Mouse (Mus musculus): ENCODE measurements at regions not wholly inside any gene's neighbourhood (a gene's known extent, or its start where the extent isn't known, plus 50 kb on each side); places are given as distances from the start of the nearest gene placed in this dataset.

GRCm38 (mm10) chr2:133883682-133884081 lies 331.7 kb downstream of the Bmp2 start:
- Histone ChIP-seq H3K36me3 (ENCODE audit: control insufficient read depth, insufficient read depth, low read length) (no peaks in the 10 kb centered on the region), H3K4me2 (no peak overlapping the region), H3K9ac (ENCODE audit: low read depth, low read length) (no peak overlapping the region), H3K4me3 (ENCODE audit: low read depth, low read length) (no peak overlapping the region), H3K27ac (ENCODE audit: low read depth, low read length) (no peak overlapping the region), H3K9me3 (replicated peaks; ENCODE audit: control insufficient read depth, low read length) (no peaks in the 10 kb centered on the region), H3K4me1 (ENCODE audit: control insufficient read depth, insufficient read depth, low read length) (no peaks in the 10 kb centered on the region), H3K27me3 (ENCODE audit: control insufficient read depth, insufficient read depth, low read length) (no peaks in the 10 kb centered on the region)
- no peak for ATAC-seq (replicated peaks; ENCODE audit: insufficient number of reproducible peaks, low FRiP score, low TSS enrichment)

GRCm38 (mm10) chr2:133906269-133906668 lies 354.3 kb downstream of the Bmp2 start:
- no peak overlapping the region for H3K9ac ChIP-seq (ENCODE audit: low read depth, low read length)
- H3K27ac ChIP-seq (ENCODE audit: low read depth, low read length): no peak overlapping the region
- no peak overlapping the region for H3K4me2 ChIP-seq
- H3K9me3 ChIP-seq (replicated peaks; ENCODE audit: control insufficient read depth, low read length): no peaks in the 10 kb centered on the region
- ATAC-seq (replicated peaks; ENCODE audit: insufficient number of reproducible peaks, low FRiP score, low TSS enrichment): no peak
- 72% methylated on average over 6 of the region's 6 CpGs for WGBS (ENCODE audit: insufficient replicate concordance)
- H3K36me3 ChIP-seq (ENCODE audit: control insufficient read depth, insufficient read depth, low read length): no peaks in the 10 kb centered on the region
- no peak overlapping the region for H3K4me3 ChIP-seq (ENCODE audit: low read depth, low read length)
- no peaks in the 10 kb centered on the region for H3K4me1 ChIP-seq (ENCODE audit: control insufficient read depth, insufficient read depth, low read length)
- H3K27me3 ChIP-seq (ENCODE audit: control insufficient read depth, insufficient read depth, low read length): no peaks in the 10 kb centered on the region
